Mouse (Mus musculus) embryonic facial prominence, embryonic 12.5 days (tissue): ENCODE results near the gene Nkd1. TPM values are rescaled to one million over a fixed set of nuclear protein-coding genes. Genes with fewer than 3 reads are reported as not detected.

Experiments
- ATAC-seq: fragments of 200-750 bp; cut with Nextera tagmentation; 2 replicates; pipeline ENCODE4 v1.8.0; 2017; ENCODE audit not compliant: insufficient number of reproducible peaks, insufficient read depth, low FRiP score, low TSS enrichment
- H3K27ac ChIP-seq: fragments of 300-500 bp; sonication (generic); 2 replicates; pipeline ENCODE4 v1.5.1; 2016; ENCODE audit warnings: mild to moderate bottlenecking
- H3K27me3 ChIP-seq: fragments of 300-500 bp; sonication (generic); 2 replicates; pipeline ENCODE4 v1.6.1; 2016; ENCODE audit warnings: mild to moderate bottlenecking, moderate library complexity
- H3K36me3 ChIP-seq: fragments of 300-500 bp; sonication (generic); 2 replicates; pipeline ENCODE4 v1.6.1; 2016; ENCODE audit warnings: mild to moderate bottlenecking
- H3K4me1 ChIP-seq: fragments of 300-500 bp; sonication (generic); 2 replicates; pipeline ENCODE4 v1.6.1; 2016
- H3K4me2 ChIP-seq: fragments of 300-500 bp; sonication (generic); replicated peaks from 2 replicates; pipeline ENCODE4 v1.6.1; 2016; ENCODE audit warnings: mild to moderate bottlenecking, moderate library complexity
- H3K4me3 ChIP-seq: fragments of 300-500 bp; sonication (generic); 2 replicates; pipeline ENCODE4 v1.5.1; 2016; ENCODE audit warnings: mild to moderate bottlenecking
- H3K9ac ChIP-seq: fragments of 300-500 bp; sonication (generic); 2 replicates; pipeline ENCODE4 v1.6.1; 2016; ENCODE audit warnings: mild to moderate bottlenecking, moderate library complexity
- H3K9me3 ChIP-seq: fragments of 300-500 bp; sonication (generic); 2 replicates; pipeline ENCODE4 v1.6.1; 2016; ENCODE audit warnings: mild to moderate bottlenecking, moderate library complexity
- WGBS: fragments of 180-500 bp; shearing (Covaris S2); methylation state at CpG from one replicate; pipeline ENCODE4 v1.1.7; 2016; 5-methylcytosine and 5-hydroxymethylcytosine counted together
- polyA plus RNA-seq: library from polyadenylated mRNA; unstranded; fragments of >200 nt; fragmentation: Nextera tagmentation; extraction: Ambion mirVana; gene quantifications from 2 replicates; pipeline ENCODE4 v1.2.1, GENCODE M21; 2016

Gene Nkd1
- polyA plus RNA-seq, 1 experiment from 2014 or later: 89.0 TPM

DNA sequence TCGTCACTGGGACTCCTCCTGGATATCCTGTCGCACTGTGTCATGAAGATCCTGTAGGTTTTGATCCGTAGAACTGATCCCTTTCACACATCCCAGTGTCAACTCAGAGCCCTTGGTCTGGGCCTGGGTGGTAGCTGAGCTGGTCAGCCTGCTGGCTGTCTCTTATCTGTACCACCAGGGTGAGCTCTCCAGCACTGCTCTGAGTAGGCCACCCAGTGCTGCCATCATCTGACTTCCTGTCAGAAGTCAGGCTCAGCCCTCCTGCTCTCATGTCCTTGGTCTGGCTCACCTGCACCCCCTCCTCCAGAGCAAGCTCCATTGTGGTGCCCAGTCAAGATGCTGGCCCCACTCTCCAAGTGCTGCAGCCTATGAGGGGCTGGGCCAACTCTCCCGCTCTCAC is 18.8 kb downstream of the Nkd1 start:
- Histone ChIP-seq H3K27ac (no peak overlapping the region), H3K4me3 (no peak overlapping the region), H3K27me3 (no peaks in the 10 kb centered on the region), H3K9ac (no peak overlapping the region), H3K9me3 (no peaks in the 10 kb centered on the region), H3K4me2 (no peak overlapping the region), H3K36me3 (peaks cover 20% of the 10 kb centered on the region; the same call in 1 of the 2 replicates), H3K4me1 (peaks cover 16% of the 10 kb centered on the region)
- ATAC-seq: no peak
- WGBS: 86% methylated on average over 4 of the region's 4 CpGs

DNA sequence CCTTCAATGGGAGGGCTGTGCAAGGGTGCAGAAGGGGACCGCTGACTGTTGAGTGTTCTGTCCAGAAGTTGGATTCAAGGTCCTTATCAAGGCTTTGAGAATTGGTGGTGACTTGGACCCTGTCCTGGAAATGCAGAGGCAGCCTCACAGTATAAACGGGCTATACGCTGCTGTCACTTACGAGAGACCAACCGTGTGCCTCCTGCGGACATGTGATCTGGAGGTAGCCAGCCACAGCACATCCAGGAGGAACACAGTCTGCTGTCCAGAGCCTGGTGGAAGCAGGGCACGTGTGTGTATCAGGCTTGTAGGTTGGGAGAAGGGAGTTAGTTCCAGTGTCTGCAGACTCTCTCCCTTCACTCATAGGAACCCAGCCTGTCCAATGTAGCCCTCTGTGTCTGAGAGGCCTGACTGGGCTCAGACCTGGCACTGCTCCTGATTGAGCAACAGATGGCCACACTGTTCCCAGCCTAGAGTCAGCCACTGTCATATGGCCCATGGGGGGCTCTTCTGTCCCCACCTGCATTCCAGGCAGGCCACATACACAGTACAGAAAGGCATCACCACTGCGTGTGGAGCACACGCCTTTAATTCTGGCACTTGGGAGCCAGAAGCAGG is 21.6 kb downstream of the Nkd1 start:
- Histone ChIP-seq H3K9me3 (no peaks in the 10 kb centered on the region), H3K27ac (no peak overlapping the region), H3K9ac (no peak overlapping the region), H3K4me3 (no peak overlapping the region), H3K4me2 (no peak overlapping the region), H3K36me3 (peaks cover 27% of the 10 kb centered on the region; the same call in 1 of the 2 replicates), H3K27me3 (no peaks in the 10 kb centered on the region), H3K4me1 (peaks cover 23% of the 10 kb centered on the region)
- no peak for ATAC-seq
- 82% methylated on average over 9 of the region's 9 CpGs for WGBS

DNA sequence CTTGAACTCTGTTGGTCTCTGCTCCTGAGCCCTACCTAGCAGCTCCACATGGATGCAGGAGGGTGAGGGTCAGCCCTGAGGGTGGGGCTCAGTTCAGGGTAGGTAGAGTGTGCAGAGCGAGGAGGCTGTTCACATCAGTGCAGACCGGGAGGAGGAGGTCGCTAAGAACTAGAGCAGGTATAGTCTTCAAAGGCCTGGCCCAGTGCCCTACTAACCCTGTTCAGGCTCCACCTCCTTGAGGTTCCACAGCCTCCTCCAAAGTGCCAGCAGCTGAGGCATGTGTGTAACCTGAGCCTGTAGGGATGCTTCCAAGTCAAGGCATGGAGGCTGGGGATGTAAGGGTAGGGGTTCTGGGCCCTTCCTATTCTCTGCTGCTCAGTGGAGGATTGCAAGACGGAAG is 23.5 kb downstream of the Nkd1 start:
- Histone ChIP-seq H3K9me3 (0 out of 2 replicates have a peak, but pooled peaks cover 8% of the 10 kb centered on the region), H3K4me3 (no peak overlapping the region), H3K4me1 (peaks cover 23% of the 10 kb centered on the region), H3K9ac (no peak overlapping the region), H3K27ac (peak overlapping the region; percentile 90), H3K4me2 (no peak overlapping the region), H3K27me3 (no peaks in the 10 kb centered on the region), H3K36me3 (peaks cover 40% of the 10 kb centered on the region)
- 41% methylated on average over 4 of the region's 4 CpGs for WGBS
- peak; percentile 74 for ATAC-seq

DNA sequence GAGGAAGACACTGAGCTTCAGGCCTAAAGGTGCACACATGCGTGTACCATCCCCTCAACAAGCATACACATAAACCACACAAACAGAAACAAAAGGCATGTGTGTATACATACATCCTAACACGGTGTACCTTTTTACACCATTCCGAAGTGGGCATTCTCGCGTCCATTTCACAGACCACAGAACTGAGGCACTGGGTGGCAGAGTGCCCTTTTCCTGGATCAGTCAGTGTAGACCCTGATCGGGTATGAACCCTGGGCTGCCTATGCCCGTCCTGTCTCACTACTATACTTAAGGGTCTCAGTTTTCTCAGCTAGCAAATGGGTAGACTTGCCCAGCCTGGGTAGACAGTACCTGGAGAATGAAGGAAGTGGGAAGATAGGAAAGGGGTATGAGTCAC is 24.3 kb downstream of the Nkd1 start:
- Histone ChIP-seq H3K9ac (no peak overlapping the region), H3K4me1 (peaks cover 23% of the 10 kb centered on the region), H3K4me2 (no peak overlapping the region), H3K27me3 (no peaks in the 10 kb centered on the region), H3K4me3 (no peak overlapping the region), H3K36me3 (peaks cover 37% of the 10 kb centered on the region), H3K9me3 (0 out of 2 replicates have a peak, but pooled peaks cover 8% of the 10 kb centered on the region), H3K27ac (peak overlapping the region; percentile 90)
- no peak for ATAC-seq
- WGBS: 98% methylated on average over 7 of the region's 7 CpGs

DNA sequence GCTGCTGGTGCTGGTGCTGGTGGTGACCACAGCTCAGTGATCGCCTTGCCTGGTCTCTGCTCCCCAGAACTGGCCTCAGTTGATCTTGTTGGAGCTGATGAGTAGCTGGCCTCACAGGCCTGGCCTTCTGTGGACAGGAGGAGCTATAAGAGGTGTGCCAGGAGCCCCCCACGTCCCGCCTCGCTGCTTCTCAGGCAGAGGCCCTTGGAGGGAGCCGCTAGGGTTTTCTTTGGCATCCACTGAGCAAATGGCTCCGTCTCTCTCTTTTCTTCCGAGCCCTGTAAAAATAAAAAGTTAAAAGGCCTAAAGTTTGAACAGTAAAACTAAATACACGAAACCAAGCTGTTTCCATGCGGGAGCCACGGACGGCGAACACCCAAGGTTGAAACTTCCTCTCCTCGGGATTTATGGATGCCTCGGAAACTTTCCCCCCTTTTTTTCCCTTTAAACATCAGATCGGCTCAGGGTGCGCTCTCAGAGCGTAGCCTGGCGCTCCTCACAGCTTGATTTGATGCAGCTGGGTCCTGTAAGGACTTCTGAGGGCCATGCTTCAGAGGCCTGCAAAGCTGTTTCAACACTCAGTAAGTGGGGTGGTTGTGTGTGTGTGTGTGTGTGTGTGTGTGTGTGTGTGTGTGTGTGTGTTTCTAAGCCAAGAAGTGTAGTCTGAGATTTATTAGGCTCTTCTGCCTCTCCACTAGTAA is 25.0 kb downstream of the Nkd1 start:
- Histone ChIP-seq H3K4me2 (no peak overlapping the region), H3K4me3 (no peak overlapping the region), H3K9ac (no peak overlapping the region), H3K27ac (peak overlapping the region; percentile 90), H3K4me1 (peaks cover 23% of the 10 kb centered on the region), H3K27me3 (no peaks in the 10 kb centered on the region), H3K36me3 (peaks cover 37% of the 10 kb centered on the region), H3K9me3 (0 out of 2 replicates have a peak, but pooled peaks cover 8% of the 10 kb centered on the region)
- WGBS: 62% methylated on average over 18 of the region's 18 CpGs
- ATAC-seq: no peak

DNA sequence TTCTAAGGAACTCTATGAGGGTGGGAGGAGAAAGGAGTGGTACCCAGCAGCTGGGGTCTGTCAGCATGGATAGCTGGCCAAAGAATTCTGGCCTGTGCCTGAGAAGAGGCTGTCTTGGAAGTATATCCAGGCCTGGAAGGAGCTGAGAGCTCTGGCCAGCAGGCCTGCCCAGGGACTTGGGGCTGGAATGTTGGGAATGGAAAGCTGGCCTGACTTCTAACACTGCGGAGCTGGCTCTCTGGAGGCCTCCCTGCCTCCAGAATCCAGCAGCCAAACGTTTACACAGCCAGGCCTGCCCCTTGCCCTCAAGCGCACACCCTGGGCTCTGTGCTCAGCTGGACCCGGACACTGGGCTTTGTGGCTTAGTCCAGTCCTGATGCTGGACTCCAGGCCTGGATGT is 34.5 kb downstream of the Nkd1 start:
- no peak for ATAC-seq
- H3K4me1 ChIP-seq: peaks cover 3% of the 10 kb centered on the region; the same call in 1 of the 2 replicates
- WGBS: 52% methylated on average over 4 of the region's 4 CpGs
- H3K27ac ChIP-seq: 0 out of 2 replicates have a peak overlapping the region, but pooled peaks have one; percentile 4
- no peaks in the 10 kb centered on the region for H3K27me3 ChIP-seq
- H3K4me3 ChIP-seq: no peak overlapping the region
- peaks cover 7% of the 10 kb centered on the region; the same call in 1 of the 2 replicates for H3K36me3 ChIP-seq
- no peak overlapping the region; the same call in 1 of the 2 replicates for H3K9ac ChIP-seq
- H3K9me3 ChIP-seq: no peaks in the 10 kb centered on the region
- H3K4me2 ChIP-seq: no peak overlapping the region

DNA sequence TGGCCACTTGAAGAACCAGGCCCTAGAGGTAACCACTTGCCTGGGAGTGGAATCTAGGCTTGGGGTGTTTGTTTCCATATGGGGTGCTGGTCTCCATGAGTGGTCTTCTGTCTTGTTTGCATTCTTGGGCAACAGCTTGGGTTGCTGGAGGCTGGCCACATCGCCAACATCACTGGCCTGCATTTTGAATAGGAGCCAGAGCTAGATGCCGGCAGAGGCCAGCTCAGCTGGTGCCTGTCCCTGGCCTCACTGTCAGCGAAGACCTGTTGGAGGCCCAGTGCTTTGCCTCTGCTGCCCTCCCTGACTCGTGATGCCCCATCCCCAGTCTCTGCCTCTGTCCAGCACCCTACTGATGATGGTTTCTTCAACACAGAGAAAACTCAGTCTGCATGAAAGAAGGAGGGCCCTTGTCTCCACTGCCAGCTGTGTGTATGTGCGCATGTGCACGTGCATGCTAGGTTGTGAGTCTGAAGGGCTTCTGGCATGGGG is 38.9 kb downstream of the Nkd1 start:
- H3K9ac ChIP-seq: no peak overlapping the region
- H3K36me3 ChIP-seq: peaks cover 7% of the 10 kb centered on the region; the same call in 1 of the 2 replicates
- no peak overlapping the region for H3K4me3 ChIP-seq
- no peaks in the 10 kb centered on the region for H3K9me3 ChIP-seq
- no peak for ATAC-seq
- peaks cover 20% of the 10 kb centered on the region for H3K4me1 ChIP-seq
- H3K4me2 ChIP-seq: no peak overlapping the region
- H3K27ac ChIP-seq: no peak overlapping the region
- WGBS: 92% methylated on average over 6 of the region's 6 CpGs
- no peaks in the 10 kb centered on the region for H3K27me3 ChIP-seq

DNA sequence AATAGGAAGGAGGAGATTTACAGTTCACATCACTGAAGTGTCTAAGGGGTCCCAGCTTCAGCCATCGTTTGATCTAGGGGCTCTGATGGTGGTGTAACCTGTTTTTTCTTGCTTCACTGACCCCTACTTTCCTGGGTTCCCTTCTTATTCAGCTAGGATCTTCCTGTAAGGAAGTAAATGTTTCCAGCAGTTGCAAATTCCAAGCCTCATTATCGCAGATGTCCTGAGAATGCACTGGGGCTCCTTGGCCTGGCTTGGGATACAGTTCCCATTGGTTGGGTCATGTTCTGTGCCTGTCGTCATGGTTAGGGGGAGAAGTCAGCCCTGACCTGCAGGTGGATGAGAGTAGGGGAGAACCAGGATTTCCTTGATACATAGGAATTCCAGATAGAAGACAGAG is 40.2 kb downstream of the Nkd1 start:
- H3K9me3 ChIP-seq: no peaks in the 10 kb centered on the region
- WGBS: 58% methylated on average over 3 of the region's 3 CpGs
- no peak for ATAC-seq
- H3K27me3 ChIP-seq: no peaks in the 10 kb centered on the region
- no peak overlapping the region for H3K4me2 ChIP-seq
- H3K36me3 ChIP-seq: peaks cover 7% of the 10 kb centered on the region; the same call in 1 of the 2 replicates
- H3K27ac ChIP-seq: no peak overlapping the region
- H3K4me1 ChIP-seq: peaks cover 24% of the 10 kb centered on the region
- H3K4me3 ChIP-seq: no peak overlapping the region
- no peak overlapping the region for H3K9ac ChIP-seq

DNA sequence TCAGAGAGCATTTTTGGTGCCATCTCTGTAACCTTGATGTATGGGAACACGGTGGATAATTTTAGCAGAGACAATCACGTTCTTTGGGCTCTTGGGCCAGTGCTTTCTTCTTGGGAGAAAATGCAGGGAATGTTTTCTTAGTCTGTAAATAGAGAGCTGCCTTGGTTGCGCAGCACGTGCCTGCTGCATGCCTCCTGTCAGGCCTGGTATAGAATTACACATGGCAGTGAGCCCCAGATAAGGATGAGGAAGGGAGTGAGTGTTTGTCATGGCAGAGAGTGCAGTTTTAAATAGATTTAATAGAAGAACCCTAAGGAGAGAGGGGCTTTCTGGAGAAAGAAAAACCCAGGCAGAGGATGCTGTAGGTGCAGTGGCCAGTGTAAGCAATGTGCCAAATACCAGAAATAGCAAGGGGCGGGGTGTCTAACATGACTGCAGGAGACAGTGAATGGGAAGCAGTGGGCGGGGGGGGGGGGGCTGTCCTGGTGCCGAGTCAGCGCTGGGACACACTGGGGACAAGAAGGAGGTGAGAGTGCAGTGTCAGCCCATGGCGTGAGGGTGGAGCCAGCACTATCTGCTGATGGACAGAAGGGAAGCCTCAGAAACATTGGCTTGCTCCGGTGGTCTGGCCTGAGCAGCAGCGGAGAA is 43.2 kb downstream of the Nkd1 start:
- H3K9me3 ChIP-seq: no peaks in the 10 kb centered on the region
- 49% methylated on average over 11 of the region's 11 CpGs for WGBS
- no peak overlapping the region for H3K9ac ChIP-seq
- peaks cover 8% of the 10 kb centered on the region; the same call in 1 of the 2 replicates for H3K36me3 ChIP-seq
- H3K4me3 ChIP-seq: no peak overlapping the region
- ATAC-seq: no peak
- H3K4me2 ChIP-seq: no peak overlapping the region
- peaks cover 44% of the 10 kb centered on the region for H3K4me1 ChIP-seq
- no peak overlapping the region for H3K27ac ChIP-seq
- H3K27me3 ChIP-seq: no peaks in the 10 kb centered on the region

DNA sequence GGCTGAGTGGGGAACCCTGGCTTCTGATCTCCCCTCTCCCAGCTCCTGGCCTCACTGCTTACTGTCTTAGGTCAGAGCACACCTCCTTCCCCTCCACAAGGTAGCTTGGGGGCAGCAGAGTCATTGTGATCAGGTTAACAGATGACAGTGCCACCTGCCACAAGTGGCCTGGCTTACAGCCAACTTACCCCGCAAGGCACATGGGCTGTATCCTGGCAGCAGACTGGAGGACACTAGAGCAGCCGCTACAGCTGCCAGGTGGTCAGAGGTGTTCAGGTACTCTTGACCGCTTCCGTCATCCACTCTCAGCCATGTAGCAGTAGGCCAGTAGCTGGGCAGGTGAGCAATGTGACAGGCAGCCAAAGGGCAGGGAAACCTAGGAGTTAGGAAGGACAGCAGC is 45.0 kb downstream of the Nkd1 start:
- Histone ChIP-seq H3K36me3 (peaks cover 5% of the 10 kb centered on the region; the same call in 1 of the 2 replicates), H3K27ac (no peak overlapping the region), H3K9me3 (no peaks in the 10 kb centered on the region), H3K4me2 (no peak overlapping the region), H3K4me1 (peaks cover 62% of the 10 kb centered on the region), H3K27me3 (no peaks in the 10 kb centered on the region), H3K4me3 (no peak overlapping the region), H3K9ac (no peak overlapping the region)
- 80% methylated on average over 4 of the region's 4 CpGs for WGBS
- ATAC-seq: no peak

DNA sequence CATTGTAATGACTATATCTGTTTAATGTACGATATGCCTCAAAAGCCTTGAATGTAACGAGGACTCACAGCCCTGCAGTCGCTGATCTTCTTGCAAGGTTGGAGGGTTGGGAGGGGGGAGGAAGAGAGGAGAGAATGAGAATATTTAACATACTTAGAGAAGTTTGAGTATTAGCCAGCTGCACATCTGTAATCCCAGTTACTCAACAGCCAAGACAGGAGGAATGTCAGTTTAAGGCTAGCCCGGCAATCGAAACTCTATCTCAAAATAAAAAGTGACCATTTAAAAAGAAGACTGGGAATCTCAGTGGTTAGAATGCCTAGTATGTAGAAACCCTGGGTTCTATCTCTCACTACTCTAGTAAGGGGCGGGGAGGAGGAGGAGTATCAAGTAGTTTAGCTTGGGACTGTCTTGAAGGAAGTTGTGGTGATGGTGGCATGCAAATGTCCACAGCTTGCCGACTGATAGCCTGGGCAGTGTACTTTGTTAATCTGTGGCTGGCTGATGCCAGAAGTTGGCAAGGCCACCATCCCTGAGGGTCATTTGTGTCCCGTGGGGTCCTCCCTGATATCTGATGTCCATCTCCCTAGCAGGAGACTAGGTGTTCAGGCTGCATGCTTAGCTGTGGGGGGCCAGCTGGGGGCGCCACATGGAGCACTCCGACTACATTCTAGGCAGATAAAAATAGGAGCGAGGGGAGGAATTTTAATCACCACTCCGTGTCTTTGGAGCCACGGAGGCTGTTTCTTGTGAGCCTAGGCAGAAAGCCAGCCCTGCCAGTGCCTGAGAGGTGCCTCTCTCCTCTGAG is 46.4 kb downstream of the Nkd1 start:
- Histone ChIP-seq H3K4me3 (no peak overlapping the region), H3K4me1 (peaks cover 74% of the 10 kb centered on the region), H3K27me3 (no peaks in the 10 kb centered on the region), H3K36me3 (peaks cover 5% of the 10 kb centered on the region; the same call in 1 of the 2 replicates), H3K9me3 (no peaks in the 10 kb centered on the region), H3K9ac (no peak overlapping the region), H3K4me2 (no peak overlapping the region), H3K27ac (no peak overlapping the region)
- ATAC-seq: no peak
- WGBS: 59% methylated on average over 13 of the region's 13 CpGs
